Mouse (Mus musculus) splenic B cell, adult 2 months (primary cell): ENCODE data around the gene Dennd5a.

ENCODE experiments used
- DNase-seq: peaks from one replicate; pipeline ENCODE4 v3.0.0-alpha.2; 2011; ENCODE audit warnings: low read depth, low spot score
- H3K27me3 ChIP-seq: 2 replicates; pipeline ENCODE4 v1.6.1; 2012; ENCODE audit warnings: mild to moderate bottlenecking, low read length, moderate library complexity, mixed read lengths; ENCODE audit not compliant: control insufficient read depth, poor library complexity, insufficient read depth, severe bottlenecking
- H3K36me3 ChIP-seq: 2 replicates; pipeline ENCODE4 v1.6.1; 2012; ENCODE audit warnings: mild to moderate bottlenecking, low read length, moderate library complexity, mixed read lengths; ENCODE audit not compliant: control insufficient read depth, poor library complexity, insufficient read depth, severe bottlenecking

Gene Dennd5a

GRCm38 (mm10) chr7:109951297-109951696, 9.0 kb downstream of the Dennd5a start:
- peak; percentile 52 for DNase-seq
- Histone ChIP-seq H3K36me3 (no peaks in the 10 kb centered on the region), H3K27me3 (no peaks in the 10 kb centered on the region)

- H3K27me3 ChIP-seq, result no peaks in the 10 kb centered on the region
- DNase-seq, result no peak
- H3K36me3 ChIP-seq, result no peaks in the 10 kb centered on the region
Measured at GRCm38 (mm10) chr7:109944421-109945034, 15.7 kb downstream of the Dennd5a start.

DNA sequence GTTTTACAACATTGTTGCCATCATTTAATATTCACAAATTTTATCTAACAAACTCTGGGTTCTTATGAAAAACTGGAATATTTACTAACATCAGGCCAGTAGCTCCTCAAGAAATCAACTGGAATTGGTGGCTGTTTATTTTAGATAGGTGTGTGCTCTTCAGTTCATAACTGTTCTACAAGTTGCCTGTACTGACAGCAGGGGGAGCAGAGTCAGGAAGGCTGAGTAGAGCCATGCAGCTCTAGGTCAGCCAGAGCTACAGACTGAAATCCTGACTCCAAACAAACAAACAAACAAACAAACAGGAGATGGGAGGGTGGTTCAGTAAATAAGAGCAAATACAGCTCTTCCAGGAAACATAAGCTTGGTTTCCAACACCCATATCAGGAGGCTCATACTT, 30.6 kb downstream of the Dennd5a start:
- Histone ChIP-seq H3K36me3 (peaks cover 10% of the 10 kb centered on the region), H3K27me3 (no peaks in the 10 kb centered on the region; the same call in 1 of the 2 replicates)
- DNase-seq, result peak; percentile 28

DNA sequence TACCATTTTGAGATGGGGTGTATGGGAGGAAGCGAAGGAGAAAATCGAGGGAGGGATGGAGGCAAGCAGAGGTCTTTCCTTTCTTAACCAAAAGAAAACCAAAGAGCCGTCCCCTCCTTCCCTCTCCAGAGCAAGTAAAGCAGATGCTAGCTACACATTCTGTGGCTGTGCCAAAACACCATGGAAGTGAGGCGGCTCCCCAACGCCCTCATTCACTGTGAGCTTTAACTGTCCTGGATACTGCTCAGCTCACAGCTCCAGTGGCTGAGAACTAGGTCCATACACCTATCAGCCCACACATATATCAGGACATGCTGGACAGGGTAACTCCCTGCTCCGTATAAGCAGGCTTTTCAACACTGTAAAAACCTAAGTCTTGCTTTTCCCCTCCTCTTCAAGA, 31.9 kb downstream of the Dennd5a start:
- peaks cover 6% of the 10 kb centered on the region for H3K36me3 ChIP-seq
- DNase-seq, result no peak
- no peaks in the 10 kb centered on the region; the same call in 1 of the 2 replicates for H3K27me3 ChIP-seq

- no peak for DNase-seq
Measured at GRCm38 (mm10) chr7:109924965-109925364, 35.3 kb downstream of the Dennd5a start.

DNA sequence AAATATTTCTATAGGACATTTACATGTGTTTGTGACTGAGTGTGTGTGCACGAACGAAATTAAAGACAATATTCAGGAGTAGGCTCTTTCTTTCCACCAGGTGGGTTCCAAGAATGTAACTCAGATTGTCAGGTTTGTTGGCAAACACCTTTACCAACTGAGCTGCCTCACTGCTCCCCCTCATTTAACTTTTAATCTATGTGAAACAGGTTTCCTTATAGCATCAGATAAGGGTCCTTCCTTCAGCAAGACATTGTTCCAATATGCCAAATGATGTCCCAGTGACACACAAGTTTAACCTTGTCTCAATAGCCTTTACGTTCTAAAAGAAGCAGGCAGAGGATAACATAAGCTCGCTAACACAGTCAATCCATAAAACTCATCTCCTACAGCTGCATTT, 37.4 kb downstream of the Dennd5a start:
- Histone ChIP-seq H3K27me3 (no peaks in the 10 kb centered on the region), H3K36me3 (peaks cover 15% of the 10 kb centered on the region; the same call in 1 of the 2 replicates)
- no peak for DNase-seq

More at GRCm38 (mm10) chr7:109924965-109925364, 35.3 kb downstream of the Dennd5a start:
- peaks cover 7% of the 10 kb centered on the region; the same call in 1 of the 2 replicates for H3K36me3 ChIP-seq
- H3K27me3 ChIP-seq, result no peaks in the 10 kb centered on the region

DNA sequence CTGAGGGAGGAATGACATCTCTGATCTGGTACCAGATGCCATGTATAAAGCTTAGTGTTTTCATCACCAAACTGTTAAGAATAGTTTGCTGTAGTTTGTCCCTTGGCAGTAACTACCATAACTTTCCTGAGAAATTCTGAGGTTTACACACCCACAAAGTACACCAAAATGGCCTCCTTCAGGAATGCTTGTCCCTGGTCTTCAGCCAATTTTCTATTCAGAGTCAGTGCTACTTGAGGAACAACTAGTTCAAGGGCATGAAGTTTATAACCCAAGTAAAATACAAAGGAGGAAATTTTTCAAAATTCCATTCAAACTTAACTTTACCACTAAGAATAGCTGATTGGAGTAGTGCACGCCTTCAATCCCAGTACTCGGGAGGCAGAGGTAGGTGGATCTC, 54.1 kb downstream of the Dennd5a start:
- no peak for DNase-seq
- Histone ChIP-seq H3K36me3 (peaks cover 6% of the 10 kb centered on the region; the same call in 1 of the 2 replicates), H3K27me3 (no peaks in the 10 kb centered on the region)

- peak; percentile 90 for DNase-seq
- H3K36me3 ChIP-seq, result peaks cover 17% of the 10 kb centered on the region
Measured at GRCm38 (mm10) chr7:109900921-109901320, 59.3 kb downstream of the Dennd5a start.

DNA sequence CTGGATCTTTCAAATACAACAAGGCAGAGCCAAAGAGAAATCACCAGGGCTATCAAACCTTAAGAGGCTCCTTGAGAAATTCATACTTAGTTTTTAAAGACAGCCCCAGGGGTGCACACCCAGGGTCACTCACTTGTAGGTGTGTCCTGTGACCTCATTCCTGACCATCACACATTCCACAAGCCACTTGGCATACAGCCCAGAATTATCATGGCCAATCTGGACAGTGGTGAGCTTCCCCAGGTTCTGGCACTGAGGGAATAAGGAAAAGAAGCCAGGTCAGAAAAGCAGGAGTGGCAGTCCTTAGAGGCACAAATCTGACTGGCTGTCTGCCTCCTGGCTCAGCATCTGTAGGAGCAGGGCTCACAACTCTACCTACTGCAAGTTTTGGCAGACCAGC, 61.4 kb downstream of the Dennd5a start:
- no peaks in the 10 kb centered on the region for H3K27me3 ChIP-seq
- DNase-seq, result no peak
- H3K36me3 ChIP-seq, result peaks cover 19% of the 10 kb centered on the region

More at GRCm38 (mm10) chr7:109900921-109901320, 59.3 kb downstream of the Dennd5a start:
- H3K27me3 ChIP-seq, result no peaks in the 10 kb centered on the region

DNA sequence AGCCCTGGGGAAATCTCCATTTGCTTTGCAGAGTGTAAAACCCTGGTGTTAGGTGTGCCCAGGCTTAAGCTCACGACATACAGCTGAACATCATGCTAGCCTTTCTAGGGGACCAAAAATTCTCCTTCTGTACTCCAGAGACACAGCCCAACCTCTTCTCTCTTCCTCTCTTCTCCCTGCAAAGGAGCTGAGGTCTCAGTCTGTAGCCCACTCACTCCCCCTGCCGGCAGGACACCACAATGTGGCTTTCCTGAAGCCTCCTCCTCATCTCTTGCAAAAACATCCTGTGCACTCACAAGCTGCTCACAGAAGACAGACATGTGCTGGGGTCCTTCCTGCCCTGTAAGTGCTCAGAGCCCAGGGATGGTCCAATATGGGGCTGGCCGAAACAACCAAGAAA, 67.7 kb downstream of the Dennd5a start:
- Histone ChIP-seq H3K36me3 (peaks cover 7% of the 10 kb centered on the region), H3K27me3 (no peaks in the 10 kb centered on the region)
- peak; percentile 62 for DNase-seq

- H3K36me3 ChIP-seq, result peaks cover 4% of the 10 kb centered on the region
- no peaks in the 10 kb centered on the region for H3K27me3 ChIP-seq
- no peak for DNase-seq
Measured at GRCm38 (mm10) chr7:109891786-109892185, 68.5 kb downstream of the Dennd5a start.

DNA sequence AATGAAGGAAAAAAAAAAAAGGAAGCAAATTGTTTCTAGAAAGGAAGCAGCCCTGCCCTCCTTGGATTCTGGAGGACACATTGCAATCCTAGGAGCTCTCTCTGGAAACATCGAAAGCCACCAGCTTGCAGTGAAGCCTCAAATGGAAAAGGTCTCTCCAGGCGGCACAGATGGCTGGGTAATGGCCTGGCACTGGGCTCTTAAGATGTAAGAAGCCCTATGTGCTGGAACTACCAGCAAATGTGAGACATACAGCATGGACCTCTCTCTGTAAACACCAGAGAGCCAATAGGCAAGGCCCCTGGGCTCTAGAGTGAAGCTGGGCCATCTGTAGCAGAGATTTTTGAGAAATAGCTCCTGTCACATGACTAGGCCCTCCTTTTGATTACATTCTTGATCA, 70.0 kb downstream of the Dennd5a start:
- Histone ChIP-seq H3K36me3 (peaks cover 2% of the 10 kb centered on the region; the same call in 1 of the 2 replicates), H3K27me3 (no peaks in the 10 kb centered on the region)
- DNase-seq, result no peak

- no peak for DNase-seq
- H3K36me3 ChIP-seq, result no peaks in the 10 kb centered on the region
- H3K27me3 ChIP-seq, result no peaks in the 10 kb centered on the region
Measured at GRCm38 (mm10) chr7:109889300-109889699, 71.0 kb downstream of the Dennd5a start.

DNA sequence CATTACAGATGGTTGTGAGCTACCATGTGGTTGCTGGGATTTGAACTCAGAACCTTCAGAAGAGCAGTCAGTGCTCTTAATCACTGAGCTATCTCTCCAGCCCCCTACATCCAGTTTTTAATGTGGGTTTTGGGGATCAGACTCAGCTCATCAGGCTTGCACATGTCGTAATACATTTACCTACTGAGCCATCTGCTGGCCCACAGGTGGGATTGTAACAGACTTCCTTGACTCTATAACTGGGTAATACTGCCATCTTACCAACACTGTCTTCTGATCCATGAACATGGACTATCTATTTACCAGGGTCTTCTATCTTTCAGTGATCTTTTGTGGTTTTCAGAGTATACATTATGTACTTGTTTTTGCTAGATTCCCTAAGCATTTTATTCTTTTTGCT, 74.0 kb downstream of the Dennd5a start:
- no peak for DNase-seq
- H3K36me3 ChIP-seq, result no peaks in the 10 kb centered on the region
- no peaks in the 10 kb centered on the region for H3K27me3 ChIP-seq

- DNase-seq, result no peak
- Histone ChIP-seq H3K36me3 (no peaks in the 10 kb centered on the region), H3K27me3 (no peaks in the 10 kb centered on the region)
Measured at GRCm38 (mm10) chr7:109882574-109882973, 77.7 kb downstream of the Dennd5a start.
